Comparison of ENCODE assay signal across 1 mouse cellular context in genomic region chr15:12014197-12014905, GRCm38 (mm10).
A peak's percentile ranks its signal among the peaks of the same experiment; 100 is the strongest.
TF ChIP-seq lines count a peak whose summit lies in the region.

No protein-coding gene starts in this region.

TF ChIP-seq in CH12.LX, 34 proteins besides CTCF, POLR2A, EP300 and RAD21 (continued from another document):
- no peak for TF ChIP-seq KAT2A (IDR thresholded peaks at IDR 0.05; ENCODE audit: insufficient replicate concordance, low read length)
- peak; percentile 81 for TF ChIP-seq JUND (conservative IDR thresholded peaks at IDR 0.05; ENCODE audit: low read depth, low read length)
- TF ChIP-seq IRF4 (IDR thresholded peaks at IDR 0.05; ENCODE audit: low read depth, low read length), result peak; percentile 98
- TF ChIP-seq SIN3A (IDR thresholded peaks at IDR 0.05; ENCODE audit: low read length), result peak; percentile 79; the same call in 1 of the 2 replicates
- TF ChIP-seq RCOR1 (conservative IDR thresholded peaks at IDR 0.05; ENCODE audit: low read depth, low read length), result peak; percentile 96
- TF ChIP-seq MYC (IDR thresholded peaks at IDR 0.05; ENCODE audit: low read depth, low read length), result peak; percentile 69; the same call in 1 of the 2 replicates
- TF ChIP-seq HCFC1 (IDR thresholded peaks at IDR 0.05; ENCODE audit: low read depth, low read length), result peak; percentile 49; the same call in 1 of the 2 replicates
- TF ChIP-seq MAZ (IDR thresholded peaks at IDR 0.05; ENCODE audit: low read depth, low read length), result peak; percentile 97
TF ChIP-seq in CH12.LX: peak in this region for 17.
